Mouse (Mus musculus) lung, embryonic 16.5 days (tissue): Measurements from ENCODE around the gene Focad. TPM values are rescaled to one million over a fixed set of nuclear protein-coding genes. Genes with fewer than 3 reads are reported as not detected.
A peak's percentile ranks its signal among the peaks of the same experiment; 100 is the strongest.

Experiments used
- ATAC-seq: fragments of 200-750 bp; cut with Nextera tagmentation; 2 replicates; pipeline ENCODE4 v1.8.0; 2017; ENCODE audit warnings: low read depth, mild to moderate bottlenecking, moderate library complexity
- H3K27ac ChIP-seq: fragments of 300-500 bp; sonication (generic); 2 replicates; pipeline ENCODE4 v1.5.1; 2014; ENCODE audit warnings: mild to moderate bottlenecking, control low read depth, low read length
- H3K27me3 ChIP-seq: fragments of 300-500 bp; sonication (generic); 2 replicates; pipeline ENCODE4 v1.6.1; 2014; ENCODE audit warnings: low read depth, low read length, mixed read lengths; ENCODE audit not compliant: control insufficient read depth, insufficient read depth
- H3K36me3 ChIP-seq: fragments of 300-500 bp; sonication (generic); 2 replicates; pipeline ENCODE4 v1.6.1; 2014; ENCODE audit warnings: low read length; ENCODE audit not compliant: control insufficient read depth, insufficient read depth
- H3K4me1 ChIP-seq: fragments of 300-500 bp; sonication (generic); replicated peaks from 2 replicates; pipeline ENCODE4 v1.6.1; 2014; ENCODE audit warnings: low read length, mixed read lengths; ENCODE audit not compliant: control insufficient read depth, insufficient read depth
- H3K4me2 ChIP-seq: fragments of 300-500 bp; sonication (generic); 2 replicates; pipeline ENCODE4 v1.6.1; 2014; ENCODE audit warnings: low read depth, low read length, control low read depth
- H3K4me3 ChIP-seq: fragments of 300-500 bp; sonication (generic); 2 replicates; pipeline ENCODE4 v1.5.1; 2014; ENCODE audit warnings: mild to moderate bottlenecking, low read length, control low read depth
- H3K9ac ChIP-seq: fragments of 300-500 bp; sonication (generic); 2 replicates; pipeline ENCODE4 v1.6.1; 2014; ENCODE audit warnings: low read length, control low read depth
- H3K9me3 ChIP-seq: fragments of 300-500 bp; sonication (generic); 2 replicates; pipeline ENCODE4 v1.6.1; 2016; ENCODE audit warnings: low read length; ENCODE audit not compliant: control insufficient read depth
- WGBS: fragments of 180-500 bp; shearing (Covaris S2); extraction: QIAGEN DNeasy Blood & Tissue Kit; methylation state at CpG from one replicate; pipeline ENCODE4 v1.1.7; 2014; 5-methylcytosine and 5-hydroxymethylcytosine counted together
- polyA plus RNA-seq: library from polyadenylated mRNA; unstranded; fragments of >200 nt; fragmentation: Nextera tagmentation; extraction: Ambion mirVana; gene quantifications from 2 replicates; pipeline ENCODE4 v1.2.1, GENCODE M21; 2015

The Focad gene
- polyA plus RNA-seq, 1 experiment from 2014 or later, result 15.1 TPM

- Histone ChIP-seq H3K4me2 (no peak overlapping the region), H3K4me1 (peaks cover 5% of the 10 kb centered on the region; the same call in 1 of the 2 replicates), H3K36me3 (no peaks in the 10 kb centered on the region), H3K9me3 (no peaks in the 10 kb centered on the region), H3K27ac (no peak overlapping the region), H3K9ac (no peak overlapping the region), H3K4me3 (no peak overlapping the region), H3K27me3 (no peaks in the 10 kb centered on the region)
- 86% methylated on average over 6 of the region's 6 CpGs for WGBS
- ATAC-seq, result no peak
These were observed 308.5 kb downstream of the Focad start for GRCm38 (mm10) chr4:88402884-88403283.

- H3K27me3 ChIP-seq, result no peaks in the 10 kb centered on the region
- H3K4me1 ChIP-seq, result peaks cover 5% of the 10 kb centered on the region; the same call in 1 of the 2 replicates
- H3K27ac ChIP-seq, result no peak overlapping the region; the same call in 1 of the 2 replicates
- no peaks in the 10 kb centered on the region for H3K36me3 ChIP-seq
- H3K4me3 ChIP-seq, result no peak overlapping the region
- WGBS, result 79% methylated on average over 4 of the region's 4 CpGs
- H3K9ac ChIP-seq, result no peak overlapping the region
- H3K9me3 ChIP-seq, result no peaks in the 10 kb centered on the region
- ATAC-seq, result peak; percentile 67
- no peak overlapping the region for H3K4me2 ChIP-seq
These were observed 312.7 kb downstream of the Focad start for GRCm38 (mm10) chr4:88406887-88407696.

DNA sequence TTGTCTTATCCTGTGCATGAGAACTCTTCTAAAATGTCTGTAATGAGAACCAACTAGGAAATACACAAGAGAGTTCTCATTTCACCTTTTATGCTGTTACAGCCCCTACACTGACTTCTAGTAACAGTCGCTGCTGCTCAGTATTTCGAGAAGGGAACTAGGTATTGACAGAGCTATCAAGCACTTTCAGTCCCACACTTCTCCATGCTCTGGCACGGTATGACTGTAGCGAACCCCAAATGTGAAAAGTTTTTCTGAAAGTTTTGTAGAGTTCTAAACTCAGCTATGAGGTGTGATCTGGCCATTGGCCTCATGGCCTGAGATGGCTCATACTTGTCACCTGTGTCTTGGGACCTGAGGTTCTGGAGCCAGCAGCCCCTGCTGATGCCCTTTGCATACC is 314.9 kb downstream of the Focad start:
- H3K4me2 ChIP-seq, result no peak overlapping the region
- no peak overlapping the region for H3K9ac ChIP-seq
- peaks cover 5% of the 10 kb centered on the region; the same call in 1 of the 2 replicates for H3K4me1 ChIP-seq
- H3K27ac ChIP-seq, result no peak overlapping the region
- no peak overlapping the region for H3K4me3 ChIP-seq
- no peaks in the 10 kb centered on the region for H3K36me3 ChIP-seq
- no peak for ATAC-seq
- no peaks in the 10 kb centered on the region for H3K9me3 ChIP-seq
- WGBS, result 90% methylated on average over 4 of the region's 4 CpGs
- H3K27me3 ChIP-seq, result no peaks in the 10 kb centered on the region

DNA sequence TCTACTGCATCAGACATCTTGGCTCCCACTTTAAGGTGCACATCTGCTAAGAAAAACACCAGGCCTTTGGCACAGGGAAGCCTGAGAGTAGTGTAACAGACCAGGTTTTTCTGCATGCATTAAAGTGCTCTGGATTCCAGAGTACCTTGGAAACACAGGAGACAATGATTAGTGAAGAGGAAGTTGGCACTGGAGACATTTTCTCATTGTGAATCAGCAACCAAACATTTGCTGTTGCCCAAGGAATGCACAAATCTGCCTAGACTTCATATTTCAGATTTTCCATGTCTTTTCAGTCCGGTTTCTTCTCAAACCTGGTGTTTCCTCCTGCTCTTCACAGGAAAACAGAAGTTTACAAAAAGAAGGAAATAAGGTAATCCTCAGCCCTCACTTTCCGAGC is 317.9 kb downstream of the Focad start:
- Histone ChIP-seq H3K9me3 (no peaks in the 10 kb centered on the region), H3K9ac (no peak overlapping the region), H3K4me2 (no peak overlapping the region), H3K27me3 (no peaks in the 10 kb centered on the region), H3K4me3 (no peak overlapping the region), H3K27ac (no peak overlapping the region), H3K36me3 (no peaks in the 10 kb centered on the region), H3K4me1 (0 out of 2 replicates have a peak, but pooled peaks cover under 1% of the 10 kb centered on the region)
- ATAC-seq, result no peak
- 82% methylated on average over 2 of the region's 2 CpGs for WGBS

- WGBS, result 39% methylated on average over 2 of the region's 2 CpGs
- Histone ChIP-seq H3K4me2 (no peak overlapping the region), H3K27ac (no peak overlapping the region), H3K27me3 (no peaks in the 10 kb centered on the region), H3K4me3 (no peak overlapping the region), H3K9ac (no peak overlapping the region), H3K4me1 (no peaks in the 10 kb centered on the region), H3K9me3 (no peaks in the 10 kb centered on the region), H3K36me3 (no peaks in the 10 kb centered on the region; the same call in 1 of the 2 replicates)
- no peak for ATAC-seq
These were observed 320.6 kb downstream of the Focad start for GRCm38 (mm10) chr4:88415017-88415416.

GRCm38 (mm10) chr4:88419378-88419777 is 324.9 kb downstream of the Focad start:
- 93% methylated on average over 5 of the region's 5 CpGs for WGBS
- no peak for ATAC-seq
- Histone ChIP-seq H3K27me3 (no peaks in the 10 kb centered on the region), H3K36me3 (no peaks in the 10 kb centered on the region; the same call in 1 of the 2 replicates), H3K4me2 (no peak overlapping the region), H3K27ac (no peak overlapping the region), H3K9ac (no peak overlapping the region), H3K4me1 (no peaks in the 10 kb centered on the region), H3K4me3 (no peak overlapping the region), H3K9me3 (no peaks in the 10 kb centered on the region)

- H3K4me3 ChIP-seq, result no peak overlapping the region
- no peaks in the 10 kb centered on the region for H3K9me3 ChIP-seq
- no peak for ATAC-seq
- no peaks in the 10 kb centered on the region for H3K27me3 ChIP-seq
- H3K9ac ChIP-seq, result no peak overlapping the region
- no peaks in the 10 kb centered on the region for H3K4me1 ChIP-seq
- H3K4me2 ChIP-seq, result no peak overlapping the region
- no peaks in the 10 kb centered on the region for H3K36me3 ChIP-seq
- H3K27ac ChIP-seq, result no peak overlapping the region
These were observed 330.1 kb downstream of the Focad start for GRCm38 (mm10) chr4:88424563-88424962.

- H3K4me1 ChIP-seq, result no peaks in the 10 kb centered on the region
- no peaks in the 10 kb centered on the region for H3K9me3 ChIP-seq
- no peak for ATAC-seq
- no peak overlapping the region for H3K9ac ChIP-seq
- H3K27me3 ChIP-seq, result no peaks in the 10 kb centered on the region
- H3K36me3 ChIP-seq, result no peaks in the 10 kb centered on the region
- WGBS, result 72% methylated on average over 2 of the region's 2 CpGs
- H3K4me2 ChIP-seq, result no peak overlapping the region
- H3K27ac ChIP-seq, result no peak overlapping the region
- H3K4me3 ChIP-seq, result no peak overlapping the region
These were observed 333.3 kb downstream of the Focad start for GRCm38 (mm10) chr4:88427630-88428239.

GRCm38 (mm10) chr4:88432412-88433024 is 338.1 kb downstream of the Focad start:
- no peaks in the 10 kb centered on the region for H3K27me3 ChIP-seq
- no peaks in the 10 kb centered on the region for H3K36me3 ChIP-seq
- H3K9ac ChIP-seq, result no peak overlapping the region
- no peak overlapping the region for H3K27ac ChIP-seq
- ATAC-seq, result no peak
- 76% methylated on average over 8 of the region's 8 CpGs for WGBS
- peaks cover 7% of the 10 kb centered on the region; the same call in 1 of the 2 replicates for H3K4me1 ChIP-seq
- no peak overlapping the region for H3K4me3 ChIP-seq
- no peak overlapping the region for H3K4me2 ChIP-seq
- no peaks in the 10 kb centered on the region for H3K9me3 ChIP-seq
